Mouse (Mus musculus) neural tube, embryonic 11.5 days (tissue): ENCODE data around the gene Cmklr1. TPM values are rescaled to one million over a fixed set of nuclear protein-coding genes. Genes with fewer than 3 reads are reported as not detected.

ENCODE experiments used
- ATAC-seq: fragments of 200-750 bp; cut with Nextera tagmentation; 2 replicates; pipeline ENCODE4 v1.8.0; 2017; ENCODE audit warnings: moderate number of reproducible peaks, mild to moderate bottlenecking, moderate TSS enrichment, moderate library complexity; ENCODE audit not compliant: insufficient read depth, low FRiP score, low TSS enrichment
- DNase-seq: peaks from one replicate; pipeline ENCODE4 v3.0.0-alpha.2; 2015; ENCODE audit warnings: low spot score
- H3K27ac ChIP-seq: fragments of 300-500 bp; sonication (generic); 2 replicates; pipeline ENCODE4 v1.5.1; 2014; ENCODE audit warnings: low read depth, mild to moderate bottlenecking, low read length
- H3K27me3 ChIP-seq: fragments of 300-500 bp; sonication (generic); 2 replicates; pipeline ENCODE4 v1.6.1; 2014; ENCODE audit warnings: mild to moderate bottlenecking, low read length, mixed read lengths; ENCODE audit not compliant: control insufficient read depth, insufficient read depth
- H3K36me3 ChIP-seq: fragments of 300-500 bp; sonication (generic); 2 replicates; pipeline ENCODE4 v1.6.1; 2014; ENCODE audit warnings: mild to moderate bottlenecking, low read length, moderate library complexity, mixed read lengths; ENCODE audit not compliant: control insufficient read depth, insufficient read depth
- H3K4me1 ChIP-seq: fragments of 300-500 bp; sonication (generic); 2 replicates; pipeline ENCODE4 v1.6.1; 2014; ENCODE audit warnings: low read length, mixed read lengths; ENCODE audit not compliant: control insufficient read depth, insufficient read depth
- H3K4me2 ChIP-seq: fragments of 300-500 bp; sonication (generic); 2 replicates; pipeline ENCODE4 v1.6.1; 2014; ENCODE audit warnings: low read depth, mild to moderate bottlenecking, moderate library complexity
- H3K4me3 ChIP-seq: fragments of 300-500 bp; sonication (generic); 2 replicates; pipeline ENCODE4 v1.5.1; 2014; ENCODE audit warnings: low read depth, low read length
- H3K9ac ChIP-seq: fragments of 300-500 bp; sonication (generic); 2 replicates; pipeline ENCODE4 v1.6.1; 2014; ENCODE audit warnings: mild to moderate bottlenecking, low read length
- H3K9me3 ChIP-seq: fragments of 300-500 bp; sonication (generic); 2 replicates; pipeline ENCODE4 v1.6.1; 2016; ENCODE audit warnings: low read length; ENCODE audit not compliant: control insufficient read depth
- WGBS: fragments of 180-500 bp; shearing (Covaris S2); extraction: QIAGEN DNeasy Blood & Tissue Kit; methylation state at CpG from one replicate; pipeline ENCODE4 v1.1.7; 2014; 5-methylcytosine and 5-hydroxymethylcytosine counted together
- polyA plus RNA-seq: library from polyadenylated mRNA; unstranded; fragments of >200 nt; fragmentation: Nextera tagmentation; extraction: Ambion mirVana; gene quantifications from 2 replicates; pipeline ENCODE4 v1.2.1, GENCODE M21; 2014

Cmklr1 gene
- polyA plus RNA-seq, 1 experiment from 2014 or later: 1.8 TPM

DNA sequence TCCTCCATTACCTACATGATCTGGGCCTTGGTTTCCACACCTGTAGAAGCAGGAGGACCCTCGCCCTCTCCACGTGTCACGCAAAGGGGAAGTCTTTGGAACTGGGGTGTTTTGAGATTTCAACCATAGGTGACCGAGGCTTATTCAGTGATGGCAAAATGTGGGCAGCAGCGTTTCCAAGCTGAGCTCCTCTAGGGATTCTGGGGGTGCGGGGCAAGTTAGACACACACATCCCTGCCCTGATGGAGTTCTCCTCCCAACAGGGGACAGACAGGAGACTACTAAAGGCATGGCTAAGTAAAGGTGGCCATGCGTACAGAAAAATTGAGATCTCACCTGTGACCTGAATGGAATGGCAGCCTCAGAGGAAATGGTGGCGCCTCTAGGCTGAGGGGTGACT, 41.7 kb downstream of the Cmklr1 start:
- no peak overlapping the region for H3K9ac ChIP-seq
- peak overlapping the region; percentile 73; the same call in 1 of the 2 replicates for H3K27ac ChIP-seq
- H3K9me3 ChIP-seq: no peaks in the 10 kb centered on the region
- WGBS: 78% methylated on average over 8 of the region's 8 CpGs
- DNase-seq: no peak
- ATAC-seq: no peak
- peaks cover 12% of the 10 kb centered on the region; the same call in 1 of the 2 replicates for H3K4me1 ChIP-seq
- H3K4me2 ChIP-seq: no peak overlapping the region
- H3K27me3 ChIP-seq: no peaks in the 10 kb centered on the region
- no peaks in the 10 kb centered on the region for H3K36me3 ChIP-seq
- no peak overlapping the region for H3K4me3 ChIP-seq

GRCm38 (mm10) chr5:113607941-113608431, 42.2 kb downstream of the Cmklr1 start:
- no peak overlapping the region for H3K4me3 ChIP-seq
- H3K36me3 ChIP-seq: no peaks in the 10 kb centered on the region
- 15% methylated on average over 13 of the region's 13 CpGs for WGBS
- H3K9ac ChIP-seq: no peak overlapping the region
- DNase-seq: peak; percentile 38
- no peaks in the 10 kb centered on the region for H3K27me3 ChIP-seq
- no peak for ATAC-seq
- H3K4me2 ChIP-seq: peak overlapping the region; percentile 25; the same call in 1 of the 2 replicates
- H3K27ac ChIP-seq: peak overlapping the region; percentile 73
- peaks cover 12% of the 10 kb centered on the region; the same call in 1 of the 2 replicates for H3K4me1 ChIP-seq
- H3K9me3 ChIP-seq: no peaks in the 10 kb centered on the region

GRCm38 (mm10) chr5:113606961-113607785, 43.1 kb downstream of the Cmklr1 start:
- H3K36me3 ChIP-seq: no peaks in the 10 kb centered on the region
- H3K4me3 ChIP-seq: no peak overlapping the region
- H3K4me2 ChIP-seq: no peak overlapping the region
- H3K9me3 ChIP-seq: no peaks in the 10 kb centered on the region
- ATAC-seq (no peak), DNase-seq (no peak)
- H3K4me1 ChIP-seq: peaks cover 12% of the 10 kb centered on the region; the same call in 1 of the 2 replicates
- H3K27ac ChIP-seq: peak overlapping the region; percentile 73; the same call in 1 of the 2 replicates
- no peaks in the 10 kb centered on the region for H3K27me3 ChIP-seq
- 76% methylated on average over 8 of the region's 8 CpGs for WGBS
- H3K9ac ChIP-seq: no peak overlapping the region

DNA sequence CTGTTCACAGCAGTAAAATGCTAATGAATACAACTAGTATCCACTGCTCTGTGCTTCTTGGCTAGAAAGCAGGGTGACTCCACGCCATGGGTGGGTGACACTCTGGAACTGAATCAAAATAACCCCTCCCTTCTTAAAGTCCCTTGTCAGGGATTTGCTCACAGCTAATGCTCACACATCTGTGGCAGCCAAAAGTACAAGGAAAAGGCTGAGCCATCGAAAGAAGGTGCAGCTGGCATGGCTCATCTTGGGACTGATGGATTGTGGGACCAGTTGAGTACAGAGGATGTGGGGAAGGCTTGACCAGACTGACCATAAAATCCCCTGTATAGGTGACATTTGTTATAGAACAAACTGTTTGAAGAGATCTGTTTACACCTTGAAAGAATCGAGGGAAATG, 44.1 kb downstream of the Cmklr1 start:
- H3K4me2 ChIP-seq: no peak overlapping the region
- no peak for ATAC-seq
- 51% methylated on average over 3 of the region's 3 CpGs for WGBS
- no peak overlapping the region for H3K27ac ChIP-seq
- no peaks in the 10 kb centered on the region for H3K9me3 ChIP-seq
- peaks cover 12% of the 10 kb centered on the region; the same call in 1 of the 2 replicates for H3K4me1 ChIP-seq
- no peak overlapping the region for H3K4me3 ChIP-seq
- DNase-seq: no peak
- H3K9ac ChIP-seq: no peak overlapping the region
- H3K27me3 ChIP-seq: no peaks in the 10 kb centered on the region
- no peaks in the 10 kb centered on the region for H3K36me3 ChIP-seq

DNA sequence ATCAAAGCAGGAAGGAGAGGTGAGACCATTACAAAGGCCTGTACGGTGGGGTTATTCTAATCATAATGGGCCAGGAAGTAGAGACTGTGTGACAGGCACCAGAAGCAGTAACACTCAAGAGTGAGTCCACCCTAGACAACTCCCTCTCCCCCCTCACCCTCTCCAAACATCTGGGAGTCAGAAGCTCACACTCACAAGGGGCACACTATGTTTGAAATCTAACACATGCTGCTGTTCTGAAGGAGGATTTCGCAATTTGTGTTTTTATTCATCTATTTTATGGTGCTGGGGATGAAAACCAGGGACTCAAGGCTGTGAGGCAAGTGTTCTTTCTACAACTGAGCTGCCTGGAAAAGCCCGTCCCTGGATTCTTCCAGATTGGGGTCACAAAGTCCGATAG, 45.5 kb downstream of the Cmklr1 start:
- H3K4me2 ChIP-seq: no peak overlapping the region
- WGBS: 84% methylated on average over 4 of the region's 4 CpGs
- peaks cover 12% of the 10 kb centered on the region; the same call in 1 of the 2 replicates for H3K4me1 ChIP-seq
- no peak overlapping the region for H3K27ac ChIP-seq
- no peaks in the 10 kb centered on the region for H3K9me3 ChIP-seq
- no peak for DNase-seq
- H3K27me3 ChIP-seq: no peaks in the 10 kb centered on the region
- no peak overlapping the region for H3K9ac ChIP-seq
- ATAC-seq: no peak
- H3K36me3 ChIP-seq: no peaks in the 10 kb centered on the region
- no peak overlapping the region for H3K4me3 ChIP-seq

GRCm38 (mm10) chr5:113603471-113603870, 46.8 kb downstream of the Cmklr1 start:
- H3K27me3 ChIP-seq: no peaks in the 10 kb centered on the region
- H3K4me3 ChIP-seq: no peak overlapping the region
- peaks cover 8% of the 10 kb centered on the region; the same call in 1 of the 2 replicates for H3K4me1 ChIP-seq
- no peaks in the 10 kb centered on the region for H3K9me3 ChIP-seq
- 85% methylated on average over 9 of the region's 9 CpGs for WGBS
- H3K27ac ChIP-seq: no peak overlapping the region
- H3K9ac ChIP-seq: no peak overlapping the region
- no peak overlapping the region for H3K4me2 ChIP-seq
- ATAC-seq (no peak), DNase-seq (no peak)
- no peaks in the 10 kb centered on the region for H3K36me3 ChIP-seq

DNA sequence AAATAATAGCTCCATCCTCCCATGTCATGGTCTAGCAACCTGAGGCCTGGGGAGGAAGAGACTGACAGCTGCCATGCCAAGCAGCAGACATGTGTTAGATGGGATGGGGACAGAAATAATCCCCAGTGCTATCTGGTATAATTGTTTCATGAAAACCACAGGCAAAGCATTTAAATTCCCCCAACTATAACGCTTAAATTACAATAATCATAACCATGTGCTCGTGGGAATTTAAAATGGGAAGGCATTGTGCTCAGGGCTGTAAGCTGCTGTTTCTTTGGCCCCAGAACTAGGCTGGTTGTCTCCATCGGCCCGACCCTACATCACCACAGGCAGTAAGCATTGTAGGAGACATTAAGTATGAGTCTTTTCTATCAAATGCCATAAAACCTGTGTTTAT, 49.4 kb downstream of the Cmklr1 start:
- ATAC-seq (no peak), DNase-seq (no peak)
- 86% methylated on average over 4 of the region's 4 CpGs for WGBS

GRCm38 (mm10) chr5:113600181-113600580, 50.0 kb downstream of the Cmklr1 start:
- no peak for ATAC-seq
- Histone ChIP-seq H3K4me3 (no peak overlapping the region), H3K9ac (no peak overlapping the region), H3K4me2 (no peak overlapping the region), H3K36me3 (no peaks in the 10 kb centered on the region), H3K27ac (no peak overlapping the region), H3K4me1 (no peaks in the 10 kb centered on the region), H3K9me3 (no peaks in the 10 kb centered on the region), H3K27me3 (no peaks in the 10 kb centered on the region)
- no peak for DNase-seq
- WGBS: 76% methylated on average over 3 of the region's 3 CpGs

More for the DNA sequence above, 49.4 kb downstream of the Cmklr1 start:
- Histone ChIP-seq H3K27me3 (no peaks in the 10 kb centered on the region), H3K4me2 (no peak overlapping the region), H3K4me3 (no peak overlapping the region), H3K36me3 (no peaks in the 10 kb centered on the region), H3K9me3 (no peaks in the 10 kb centered on the region), H3K27ac (no peak overlapping the region), H3K9ac (no peak overlapping the region), H3K4me1 (no peaks in the 10 kb centered on the region)
